Mouse (Mus musculus): ENCODE measurements at regions not wholly inside any gene's neighbourhood (a gene's known extent, or its start where the extent isn't known, plus 50 kb on each side); places are given as distances from the start of the nearest gene placed in this dataset.

DNA sequence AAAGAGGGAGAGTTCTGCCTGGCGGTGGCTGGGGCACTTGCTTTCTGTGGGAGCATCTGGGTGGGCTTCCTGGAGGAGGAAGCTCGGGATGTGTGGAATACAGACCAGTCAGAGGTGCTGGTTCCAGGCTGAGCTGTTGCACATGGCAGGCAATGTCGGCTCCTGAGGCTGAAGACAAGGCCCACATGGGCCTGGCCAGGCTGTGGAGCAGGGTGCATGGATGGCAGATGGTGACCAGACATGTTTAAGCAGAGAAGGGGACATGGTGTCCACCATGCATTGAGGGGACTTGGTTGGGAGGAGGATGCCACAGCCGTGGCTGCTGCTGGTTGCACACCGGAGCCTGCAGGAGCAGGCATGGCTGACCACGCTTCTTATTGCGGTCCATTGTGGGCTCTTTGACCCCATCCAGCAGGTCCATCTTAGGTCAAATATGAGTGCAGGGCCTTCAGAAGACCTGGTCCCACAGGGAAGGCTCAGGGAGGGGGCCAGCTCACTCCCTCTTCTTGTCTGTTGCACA lies 74.3 kb upstream of the Tmem189 start:
- H3K4me1 ChIP-seq (ENCODE audit: control insufficient read depth, low read depth, low read length) = peaks cover 23% of the 10 kb centered on the region
- no peaks in the 10 kb centered on the region for H3K27me3 ChIP-seq (ENCODE audit: control insufficient read depth, insufficient read depth, low read depth, low read length)
- H3K9ac ChIP-seq (ENCODE audit: low read depth, low read length) = no peak overlapping the region
- no peaks in the 10 kb centered on the region for H3K36me3 ChIP-seq (ENCODE audit: control insufficient read depth, insufficient read depth)
- no peak overlapping the region for H3K4me3 ChIP-seq (ENCODE audit: low read depth, low read length)
- H3K27ac ChIP-seq (ENCODE audit: low read length) = no peak overlapping the region
- H3K4me2 ChIP-seq (ENCODE audit: low read depth, low read length) = no peak overlapping the region
- WGBS (ENCODE audit: insufficient replicate concordance) = 74% methylated on average over 7 of the region's 7 CpGs
- no peaks in the 10 kb centered on the region for H3K9me3 ChIP-seq (replicated peaks; ENCODE audit: control insufficient read depth, low read length)
- ATAC-seq (ENCODE audit: low read depth) = no peak

DNA sequence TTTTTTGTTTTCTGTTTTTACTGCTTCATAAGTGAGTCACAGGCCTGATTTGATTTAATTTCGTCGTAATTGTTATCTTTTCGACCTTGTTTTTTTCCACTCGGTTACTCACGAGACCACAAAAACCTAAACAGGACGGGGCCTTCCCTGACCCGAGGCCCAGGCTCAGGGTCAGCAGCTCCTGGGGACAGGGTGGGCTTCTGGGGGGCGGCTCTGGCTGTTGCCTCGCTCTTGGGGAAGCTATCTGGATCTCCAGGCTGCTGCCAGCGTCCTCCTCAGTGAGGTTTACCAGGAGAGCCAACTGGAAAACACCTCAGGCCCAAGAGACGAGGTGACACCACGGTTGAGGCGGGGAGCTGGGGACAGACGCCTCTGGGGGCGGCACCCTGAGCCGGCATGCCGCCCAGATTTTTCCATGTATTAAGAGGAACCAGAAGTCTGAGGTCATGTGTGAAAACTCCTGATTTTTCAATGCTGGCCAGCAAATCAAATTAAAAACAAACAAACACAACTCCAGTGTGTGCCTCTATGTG lies 71.8 kb upstream of the Tmem189 start:
- Histone ChIP-seq H3K36me3 (ENCODE audit: control insufficient read depth, insufficient read depth) (no peaks in the 10 kb centered on the region), H3K4me3 (ENCODE audit: low read depth, low read length) (no peak overlapping the region), H3K9me3 (replicated peaks; ENCODE audit: control insufficient read depth, low read length) (no peaks in the 10 kb centered on the region), H3K27me3 (ENCODE audit: control insufficient read depth, insufficient read depth, low read depth, low read length) (no peaks in the 10 kb centered on the region), H3K9ac (ENCODE audit: low read depth, low read length) (no peak overlapping the region), H3K27ac (ENCODE audit: low read length) (peak overlapping the region; percentile 9; the same call in 1 of the 2 replicates), H3K4me1 (ENCODE audit: control insufficient read depth, low read depth, low read length) (peaks cover 33% of the 10 kb centered on the region), H3K4me2 (ENCODE audit: low read depth, low read length) (no peak overlapping the region)
- no peak for ATAC-seq (ENCODE audit: low read depth)
- WGBS (ENCODE audit: insufficient replicate concordance) = 56% methylated on average over 17 of the region's 17 CpGs

DNA sequence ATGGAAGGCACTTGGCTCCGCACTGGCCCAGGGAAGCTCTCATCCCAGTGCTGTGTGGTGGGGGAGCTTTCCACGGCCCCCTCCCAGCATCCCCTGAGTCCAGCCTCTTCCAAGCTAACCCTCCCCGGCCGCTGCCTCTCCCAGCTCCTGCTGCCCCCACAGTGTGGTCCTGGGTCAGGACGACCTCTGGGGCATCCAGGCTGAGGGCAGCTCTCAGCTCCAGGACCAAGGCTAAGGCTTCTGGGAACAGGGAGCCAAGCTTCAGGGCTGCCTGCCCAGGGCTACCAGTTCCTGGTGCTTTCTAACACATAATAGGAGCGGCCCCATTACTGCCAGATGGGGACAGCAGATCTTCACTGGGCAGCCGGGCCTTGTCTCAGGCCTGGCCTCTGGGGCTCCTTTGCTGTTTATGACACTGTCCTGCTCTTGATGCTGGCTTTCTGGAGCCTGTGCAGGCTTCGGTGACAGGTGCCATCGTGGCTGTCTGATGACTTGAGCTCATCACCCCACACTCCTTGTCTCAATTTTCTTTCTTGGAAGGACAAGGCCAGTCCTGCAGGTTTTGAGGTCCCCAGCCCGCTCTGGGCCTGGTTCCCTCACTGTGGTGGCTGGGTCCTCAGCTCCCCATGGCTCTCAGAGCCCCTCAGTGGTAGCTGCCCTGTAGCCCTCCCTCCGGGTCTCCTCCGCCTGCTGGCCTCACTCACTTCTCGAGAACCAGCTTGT lies 71.2 kb upstream of the Tmem189 start:
- H3K27me3 ChIP-seq (ENCODE audit: control insufficient read depth, insufficient read depth, low read depth, low read length) = no peaks in the 10 kb centered on the region
- no peak overlapping the region for H3K4me3 ChIP-seq (ENCODE audit: low read depth, low read length)
- WGBS (ENCODE audit: insufficient replicate concordance) = 73% methylated on average over 13 of the region's 13 CpGs
- no peaks in the 10 kb centered on the region for H3K36me3 ChIP-seq (ENCODE audit: control insufficient read depth, insufficient read depth)
- no peak overlapping the region for H3K9ac ChIP-seq (ENCODE audit: low read depth, low read length)
- no peaks in the 10 kb centered on the region for H3K9me3 ChIP-seq (replicated peaks; ENCODE audit: control insufficient read depth, low read length)
- ATAC-seq (ENCODE audit: low read depth) = no peak
- H3K4me1 ChIP-seq (ENCODE audit: control insufficient read depth, low read depth, low read length) = peaks cover 33% of the 10 kb centered on the region
- no peak overlapping the region for H3K4me2 ChIP-seq (ENCODE audit: low read depth, low read length)
- H3K27ac ChIP-seq (ENCODE audit: low read length) = peak overlapping the region; percentile 37

DNA sequence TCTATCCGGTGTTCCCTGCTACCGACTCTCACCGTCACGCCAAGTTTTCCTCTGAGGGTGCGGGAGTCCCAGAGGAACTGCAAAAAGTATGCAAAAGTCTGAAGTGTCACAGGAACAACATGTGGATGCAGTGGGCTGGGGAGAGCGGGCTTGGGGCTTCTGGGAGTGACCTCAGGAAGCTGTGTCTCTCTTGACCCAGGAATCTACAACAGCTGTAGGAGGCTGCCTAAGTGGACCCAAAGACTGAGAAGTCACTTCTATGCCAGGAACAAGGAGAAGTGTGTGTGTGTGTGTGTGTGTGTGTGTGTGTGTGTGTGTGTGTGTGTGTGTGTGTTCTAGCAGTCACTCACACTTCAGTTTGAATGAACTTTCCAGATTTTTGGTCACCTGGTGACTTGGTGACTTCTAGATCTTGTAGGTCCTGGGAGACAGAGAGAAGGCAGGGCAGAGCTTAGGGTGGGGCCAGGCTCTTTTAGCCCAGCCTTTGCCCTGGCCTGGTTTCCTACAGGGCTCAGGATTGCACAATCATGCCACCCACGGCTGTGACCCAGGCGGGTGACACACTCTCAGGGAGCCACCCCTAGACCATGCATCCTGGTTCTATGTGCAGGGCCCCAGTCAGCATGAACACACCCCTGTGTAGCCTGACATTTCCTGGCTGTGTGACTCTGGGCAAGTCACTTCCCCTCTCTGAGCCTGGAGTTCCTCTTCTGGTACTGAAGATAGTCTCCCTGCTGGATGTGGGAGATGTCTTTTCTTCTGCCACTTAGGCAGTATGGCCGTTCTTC lies 70.2 kb upstream of the Tmem189 start:
- H3K4me2 ChIP-seq (ENCODE audit: low read depth, low read length) = no peak overlapping the region
- ATAC-seq (ENCODE audit: low read depth) = peak; percentile 81
- peak overlapping the region; percentile 57 for H3K27ac ChIP-seq (ENCODE audit: low read length)
- 52% methylated on average over 9 of the region's 9 CpGs for WGBS (ENCODE audit: insufficient replicate concordance)
- H3K36me3 ChIP-seq (ENCODE audit: control insufficient read depth, insufficient read depth) = no peaks in the 10 kb centered on the region
- H3K9me3 ChIP-seq (replicated peaks; ENCODE audit: control insufficient read depth, low read length) = no peaks in the 10 kb centered on the region
- peaks cover 25% of the 10 kb centered on the region for H3K4me1 ChIP-seq (ENCODE audit: control insufficient read depth, low read depth, low read length)
- H3K27me3 ChIP-seq (ENCODE audit: control insufficient read depth, insufficient read depth, low read depth, low read length) = no peaks in the 10 kb centered on the region
- H3K4me3 ChIP-seq (ENCODE audit: low read depth, low read length) = no peak overlapping the region
- H3K9ac ChIP-seq (ENCODE audit: low read depth, low read length) = no peak overlapping the region

DNA sequence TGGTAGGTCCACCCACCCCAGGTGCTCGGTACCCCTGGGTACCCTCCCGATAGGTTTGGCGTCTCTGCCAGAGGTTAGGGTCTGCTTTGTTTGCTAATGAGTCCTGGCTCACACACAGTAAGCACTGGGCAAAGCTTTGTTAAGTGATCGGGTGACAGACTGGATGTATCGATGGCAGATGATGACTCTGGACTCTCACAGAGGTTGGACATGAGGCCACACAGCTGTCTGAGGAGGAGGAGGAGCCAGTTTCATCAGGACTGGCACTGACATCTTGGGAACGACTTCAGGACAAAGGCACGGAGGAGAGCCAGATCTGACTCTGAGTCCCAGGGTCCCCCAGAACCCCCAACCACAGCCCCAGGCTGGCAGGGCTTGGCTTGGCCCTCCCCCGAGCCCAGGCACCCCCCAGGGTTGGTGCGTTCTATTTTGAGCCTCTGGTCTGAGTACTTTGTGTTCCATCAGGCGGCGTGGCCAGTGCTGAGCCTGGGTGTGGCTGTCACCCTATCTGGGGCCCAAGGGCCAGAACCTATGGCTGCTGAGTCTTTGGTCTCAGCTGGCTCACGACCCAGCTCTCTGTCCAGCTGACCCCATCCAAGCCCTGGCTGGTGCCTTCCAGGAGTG lies 67.6 kb upstream of the Tmem189 start:
- no peaks in the 10 kb centered on the region for H3K27me3 ChIP-seq (ENCODE audit: control insufficient read depth, insufficient read depth, low read depth, low read length)
- no peak for ATAC-seq (ENCODE audit: low read depth)
- no peak overlapping the region for H3K9ac ChIP-seq (ENCODE audit: low read depth, low read length)
- no peaks in the 10 kb centered on the region for H3K36me3 ChIP-seq (ENCODE audit: control insufficient read depth, insufficient read depth)
- no peak overlapping the region for H3K27ac ChIP-seq (ENCODE audit: low read length)
- H3K4me2 ChIP-seq (ENCODE audit: low read depth, low read length) = no peak overlapping the region
- peaks cover 24% of the 10 kb centered on the region for H3K4me1 ChIP-seq (ENCODE audit: control insufficient read depth, low read depth, low read length)
- H3K9me3 ChIP-seq (replicated peaks; ENCODE audit: control insufficient read depth, low read length) = no peaks in the 10 kb centered on the region
- 41% methylated on average over 12 of the region's 12 CpGs for WGBS (ENCODE audit: insufficient replicate concordance)
- H3K4me3 ChIP-seq (ENCODE audit: low read depth, low read length) = no peak overlapping the region

DNA sequence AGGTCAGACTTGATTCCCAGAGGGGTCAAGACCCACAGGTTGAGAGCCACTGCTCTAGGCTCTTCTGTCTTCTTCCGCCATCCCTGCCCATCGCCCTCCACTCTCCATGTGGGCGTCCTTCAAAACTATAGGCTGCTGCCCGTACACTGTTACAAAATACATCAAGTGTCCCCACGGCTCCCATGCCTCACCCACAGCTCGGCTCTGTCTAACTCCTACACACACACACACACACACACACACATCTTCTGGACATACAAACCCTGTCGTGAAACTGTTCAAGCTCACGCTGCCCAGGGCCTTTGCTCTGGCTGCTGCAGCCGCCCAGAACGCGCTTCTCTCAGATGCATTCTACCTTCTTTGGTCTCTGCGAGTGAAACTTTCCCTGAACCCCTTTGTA lies 67.1 kb upstream of the Tmem189 start:
- H3K9ac ChIP-seq (ENCODE audit: low read depth, low read length) = no peak overlapping the region
- WGBS (ENCODE audit: insufficient replicate concordance) = 68% methylated on average over 12 of the region's 12 CpGs
- no peak overlapping the region for H3K4me2 ChIP-seq (ENCODE audit: low read depth, low read length)
- no peaks in the 10 kb centered on the region for H3K9me3 ChIP-seq (replicated peaks; ENCODE audit: control insufficient read depth, low read length)
- no peak overlapping the region for H3K27ac ChIP-seq (ENCODE audit: low read length)
- H3K27me3 ChIP-seq (ENCODE audit: control insufficient read depth, insufficient read depth, low read depth, low read length) = no peaks in the 10 kb centered on the region
- no peak overlapping the region for H3K4me3 ChIP-seq (ENCODE audit: low read depth, low read length)
- no peaks in the 10 kb centered on the region for H3K36me3 ChIP-seq (ENCODE audit: control insufficient read depth, insufficient read depth)
- H3K4me1 ChIP-seq (ENCODE audit: control insufficient read depth, low read depth, low read length) = peaks cover 24% of the 10 kb centered on the region
- no peak for ATAC-seq (ENCODE audit: low read depth)

DNA sequence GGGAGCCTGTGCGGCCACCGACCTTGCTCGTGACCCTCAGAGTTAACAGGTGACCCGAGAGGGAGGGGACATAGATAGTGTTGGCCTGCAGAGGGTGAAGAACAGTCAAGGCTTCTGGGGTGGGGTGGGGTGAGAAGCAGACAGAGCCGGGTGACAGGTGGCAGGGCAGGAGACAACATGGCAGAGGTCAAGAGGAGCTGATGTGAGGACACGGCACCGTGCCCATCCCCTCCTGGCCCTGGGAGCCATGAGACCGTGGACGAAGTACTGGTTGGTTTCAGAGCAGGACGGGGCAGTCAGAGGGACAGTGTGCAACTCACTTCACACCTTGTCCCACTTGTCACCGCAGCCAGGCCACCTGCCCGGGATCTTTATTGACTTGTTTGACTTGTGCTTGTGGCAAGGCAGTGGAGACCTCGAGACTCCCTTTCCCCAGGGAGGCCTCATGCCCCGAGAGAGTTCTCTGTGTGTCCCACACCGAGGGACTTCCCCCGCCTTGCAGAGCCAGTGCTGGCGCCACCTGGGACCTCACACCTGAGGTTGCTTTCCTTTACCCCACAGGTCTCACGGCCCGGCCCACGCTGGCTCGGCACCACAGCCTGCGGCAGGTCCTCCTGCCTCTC lies 65.4 kb upstream of the Tmem189 start:
- H3K4me1 ChIP-seq (ENCODE audit: control insufficient read depth, low read depth, low read length) = peaks cover 17% of the 10 kb centered on the region
- peak; percentile 16; the same call in 1 of the 2 replicates for ATAC-seq (ENCODE audit: low read depth)
- 52% methylated on average over 22 of the region's 22 CpGs for WGBS (ENCODE audit: insufficient replicate concordance)

DNA sequence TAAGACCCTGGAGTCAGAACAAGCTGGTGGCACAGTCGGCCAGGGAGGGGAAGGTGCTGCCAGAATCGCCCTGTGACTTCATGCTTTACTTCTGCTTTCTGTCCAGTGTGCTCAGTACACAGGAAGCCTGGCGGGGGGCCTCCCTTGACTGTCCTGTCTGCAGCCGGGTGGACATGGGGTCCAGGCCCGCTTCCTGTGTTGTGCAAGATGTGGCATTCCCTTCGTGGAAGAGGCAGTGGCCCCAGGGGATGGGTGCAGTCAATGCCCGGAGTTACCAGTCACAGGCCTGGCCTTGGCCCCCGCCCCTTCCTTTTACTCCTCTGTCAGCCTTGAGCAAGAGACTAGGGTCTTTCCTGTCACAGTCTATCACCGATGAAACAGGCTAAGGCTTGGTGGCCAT lies 64.3 kb upstream of the Tmem189 start:
- H3K9ac ChIP-seq (ENCODE audit: low read depth, low read length) = no peak overlapping the region
- H3K9me3 ChIP-seq (replicated peaks; ENCODE audit: control insufficient read depth, low read length) = no peaks in the 10 kb centered on the region
- no peak overlapping the region for H3K4me2 ChIP-seq (ENCODE audit: low read depth, low read length)
- H3K27me3 ChIP-seq (ENCODE audit: control insufficient read depth, insufficient read depth, low read depth, low read length) = no peaks in the 10 kb centered on the region
- WGBS (ENCODE audit: insufficient replicate concordance) = 14% methylated on average over 9 of the region's 9 CpGs
- H3K4me1 ChIP-seq (ENCODE audit: control insufficient read depth, low read depth, low read length) = peaks cover 16% of the 10 kb centered on the region
- H3K27ac ChIP-seq (ENCODE audit: low read length) = peak overlapping the region; percentile 61
- no peak overlapping the region for H3K4me3 ChIP-seq (ENCODE audit: low read depth, low read length)
- H3K36me3 ChIP-seq (ENCODE audit: control insufficient read depth, insufficient read depth) = no peaks in the 10 kb centered on the region
- ATAC-seq (ENCODE audit: low read depth) = peak; percentile 70

More for the DNA sequence above, 65.4 kb upstream of the Tmem189 start:
- Histone ChIP-seq H3K27me3 (ENCODE audit: control insufficient read depth, insufficient read depth, low read depth, low read length) (no peaks in the 10 kb centered on the region), H3K9me3 (replicated peaks; ENCODE audit: control insufficient read depth, low read length) (no peaks in the 10 kb centered on the region), H3K27ac (ENCODE audit: low read length) (peak overlapping the region; percentile 61), H3K9ac (ENCODE audit: low read depth, low read length) (no peak overlapping the region), H3K4me3 (ENCODE audit: low read depth, low read length) (no peak overlapping the region), H3K4me2 (ENCODE audit: low read depth, low read length) (no peak overlapping the region), H3K36me3 (ENCODE audit: control insufficient read depth, insufficient read depth) (no peaks in the 10 kb centered on the region)

Measured in liver, embryonic 16.5 days (tissue).